Mouse (Mus musculus): ENCODE data around the gene Vezt.

Gene Vezt

DNA sequence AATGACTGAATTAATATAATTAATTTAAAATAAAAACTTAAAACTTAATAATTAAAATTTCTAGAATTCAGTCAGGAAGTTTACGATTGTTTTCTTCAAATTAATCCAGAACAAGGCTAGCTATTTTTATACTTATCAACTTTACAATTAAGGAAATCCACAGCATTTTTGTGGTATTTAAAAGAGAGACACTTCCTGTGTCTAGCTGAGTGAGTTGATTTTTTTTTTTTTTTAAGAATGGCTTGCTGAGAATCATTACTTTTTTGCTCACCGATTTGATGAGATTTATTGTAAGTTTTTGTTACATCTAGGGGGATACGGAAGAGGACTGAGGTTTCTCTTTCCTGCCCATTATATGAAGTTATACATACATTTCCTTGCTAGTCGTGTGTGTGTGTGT, 2.0 kb upstream of the Vezt start:
- no peak for DNase-seq (ENCODE audit: low read depth, low spot score)

GRCm38 (mm10) chr10:94037196-94037595, 1.6 kb upstream of the Vezt start:
- no peak for DNase-seq (ENCODE audit: low read depth, low spot score)

GRCm38 (mm10) chr10:94036375-94036758, 750 bp upstream of the Vezt start:
- peak; percentile 37 for DNase-seq (ENCODE audit: low read depth, low spot score)

GRCm38 (mm10) chr10:94034876-94035657, 550 bp downstream of the Vezt start:
- peak; percentile 20 for DNase-seq (ENCODE audit: low read depth, low spot score)

- DNase-seq (ENCODE audit: low read depth, low spot score): no peak
These were observed 4.5 kb downstream of the Vezt start for GRCm38 (mm10) chr10:94031164-94031563.

GRCm38 (mm10) chr10:94028493-94028892, 7.1 kb downstream of the Vezt start:
- no peak for DNase-seq (ENCODE audit: low read depth, low spot score)

- no peak for DNase-seq (ENCODE audit: low read depth, low spot score)
These were observed 10.5 kb downstream of the Vezt start for GRCm38 (mm10) chr10:94025079-94025478.

GRCm38 (mm10) chr10:94021059-94021458, 14.6 kb downstream of the Vezt start:
- no peak for DNase-seq (ENCODE audit: low read depth, low spot score)

DNA sequence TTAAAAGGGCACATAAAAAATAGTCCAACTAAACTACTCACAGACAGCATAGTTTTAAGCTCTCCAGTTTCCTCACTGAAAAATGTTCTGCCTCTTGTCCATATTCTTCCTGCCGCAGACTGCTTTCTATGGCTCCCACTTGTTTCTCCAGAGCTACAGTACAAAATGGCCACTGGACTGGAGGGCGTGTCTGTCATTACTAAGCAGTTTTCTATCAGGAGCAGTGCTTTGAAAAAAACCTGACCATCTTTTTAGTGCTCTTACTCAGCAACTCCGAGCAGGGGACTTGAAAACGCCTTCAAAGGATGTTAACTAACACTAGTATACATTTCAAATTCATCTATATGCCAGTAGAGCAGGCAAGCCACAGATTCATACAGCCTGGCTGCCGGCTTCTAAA, 15.0 kb downstream of the Vezt start:
- no peak for DNase-seq (ENCODE audit: low read depth, low spot score)

- no peak for DNase-seq (ENCODE audit: low read depth, low spot score)
These were observed 18.2 kb downstream of the Vezt start for GRCm38 (mm10) chr10:94017455-94017854.

- DNase-seq (ENCODE audit: low read depth, low spot score): no peak
These were observed 21.4 kb downstream of the Vezt start for GRCm38 (mm10) chr10:94014200-94014599.

DNA sequence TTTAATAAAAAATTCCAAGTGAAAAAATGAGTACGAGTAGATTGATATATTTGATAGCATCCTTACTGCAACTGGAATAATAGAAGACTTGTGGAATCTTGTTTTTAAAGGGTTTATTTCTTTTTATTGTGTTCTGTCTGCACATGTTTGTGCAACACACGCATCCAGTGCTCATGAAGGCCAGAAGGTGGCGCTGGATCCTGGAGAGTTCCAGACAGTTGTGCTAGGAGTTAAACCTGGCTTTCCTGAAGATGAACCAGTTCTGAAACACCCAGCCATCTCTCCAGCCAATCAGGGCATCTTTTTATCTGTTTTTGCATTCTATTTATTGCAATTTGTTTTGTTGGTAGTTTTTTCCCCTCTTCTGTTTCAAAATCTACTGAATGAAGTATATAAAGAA, 22.4 kb downstream of the Vezt start:
- DNase-seq (ENCODE audit: low read depth, low spot score): peak; percentile 38

DNA sequence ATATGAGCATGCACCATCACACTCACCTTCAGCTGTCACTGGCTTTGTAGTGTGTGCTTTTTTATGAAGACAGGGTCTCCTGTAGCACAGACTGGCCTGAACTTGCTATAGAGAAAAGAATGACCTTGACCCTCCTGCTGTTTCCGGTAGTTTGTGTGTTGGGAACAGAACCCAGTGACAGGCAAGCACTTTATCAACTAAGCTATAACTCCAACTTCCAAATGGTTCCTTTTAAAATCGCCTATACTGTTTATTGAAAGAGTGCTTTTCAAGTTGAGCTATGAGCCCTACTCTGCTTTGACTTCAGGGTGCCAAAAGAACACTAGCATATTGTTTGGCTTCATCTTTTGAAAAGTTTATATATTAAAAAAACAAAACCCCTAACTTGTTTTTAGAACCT, 24.6 kb downstream of the Vezt start:
- no peak for DNase-seq (ENCODE audit: low read depth, low spot score)

DNA sequence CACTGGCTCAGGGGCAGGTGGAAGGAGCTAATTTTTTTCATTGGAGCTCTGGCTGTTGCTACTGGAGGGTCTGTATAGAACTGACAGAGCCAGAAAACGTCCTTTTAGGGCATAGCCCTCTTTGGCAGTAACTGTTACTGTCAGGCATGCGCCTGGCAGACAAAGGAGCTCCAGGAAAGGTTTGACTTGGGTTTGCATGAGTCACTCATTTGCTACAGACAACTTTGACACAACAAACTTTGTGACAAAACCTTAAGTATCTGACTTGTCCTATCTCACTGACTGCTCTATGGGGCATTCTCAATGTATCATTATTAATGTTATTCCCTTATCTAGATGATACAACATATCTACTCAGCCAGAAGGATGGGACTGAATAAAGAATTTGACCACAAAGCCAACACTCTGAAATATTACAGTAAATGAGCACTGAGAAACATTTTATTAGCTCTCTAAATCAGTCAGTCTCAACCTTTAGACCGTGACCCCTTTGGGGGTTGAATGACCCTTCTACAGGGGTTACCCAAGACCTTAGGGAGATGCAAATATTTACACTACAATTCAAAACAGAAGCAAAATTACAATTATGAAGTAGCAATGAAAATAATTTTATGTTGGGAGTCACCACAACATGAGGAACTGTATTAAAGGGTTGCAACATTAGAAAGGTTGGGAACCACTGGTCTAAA, 25.5 kb downstream of the Vezt start:
- no peak for DNase-seq (ENCODE audit: low read depth, low spot score)

GRCm38 (mm10) chr10:94008356-94008755, 27.3 kb downstream of the Vezt start:
- DNase-seq (ENCODE audit: low read depth, low spot score): no peak

DNA sequence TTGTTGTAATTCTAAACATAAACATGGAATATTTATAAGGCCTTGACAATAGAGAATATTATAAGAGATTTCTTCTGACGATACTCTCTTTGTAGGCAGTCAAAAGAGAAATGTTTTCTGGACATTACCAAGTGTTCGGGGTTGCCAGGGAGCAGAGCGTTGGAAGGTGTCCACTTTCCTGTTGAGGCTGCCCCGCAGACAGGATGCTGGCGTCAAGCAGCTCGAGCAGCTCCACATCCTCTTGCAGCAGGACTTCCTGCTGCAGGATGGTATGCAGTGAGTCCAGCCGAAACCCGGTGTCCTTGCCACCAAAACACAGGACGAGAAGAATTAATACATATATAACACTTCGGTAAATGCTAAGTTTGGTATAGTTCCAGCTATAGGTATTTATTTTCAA, 35.4 kb downstream of the Vezt start:
- DNase-seq (ENCODE audit: low read depth, low spot score): no peak

DNA sequence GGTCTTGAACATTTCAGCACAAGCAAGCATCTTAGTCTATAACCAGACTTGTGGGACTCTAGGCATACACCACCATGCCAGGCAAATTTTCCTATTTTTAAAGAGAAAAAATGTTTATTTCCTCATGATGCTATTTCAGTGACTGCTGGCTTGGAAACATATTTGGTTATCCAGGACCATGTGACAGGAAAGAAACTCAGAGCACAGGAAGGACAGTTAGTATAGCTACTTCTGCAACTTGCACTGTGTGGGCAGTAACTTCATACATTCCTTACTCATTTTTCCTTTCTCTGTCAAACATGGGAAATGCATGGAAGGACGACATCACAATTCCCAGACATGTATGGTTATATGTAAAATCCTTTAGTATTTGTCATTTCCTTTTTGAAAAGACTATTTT, 36.3 kb downstream of the Vezt start:
- no peak for DNase-seq (ENCODE audit: low read depth, low spot score)

DNA sequence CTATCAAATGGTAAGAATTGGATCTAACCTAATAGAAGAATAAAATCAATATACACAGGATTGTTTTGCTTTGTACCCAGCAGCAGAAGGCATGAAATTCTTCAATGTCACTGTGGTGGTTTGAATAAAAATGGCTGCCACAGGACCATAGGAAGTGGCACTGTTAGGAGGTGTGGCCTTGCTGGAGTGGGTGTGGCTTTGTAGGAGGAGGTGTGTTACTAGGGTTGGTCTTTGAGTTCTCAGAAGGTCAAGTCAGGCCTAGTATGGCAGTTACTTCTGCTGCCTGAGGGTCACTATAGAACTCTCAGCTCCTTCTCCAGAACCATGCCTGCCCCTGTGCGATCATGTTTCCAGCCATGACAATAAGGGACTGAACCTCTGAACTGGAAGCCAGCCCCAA, 40.5 kb downstream of the Vezt start:
- no peak for DNase-seq (ENCODE audit: low read depth, low spot score)

GRCm38 (mm10) chr10:93994136-93994535, 41.5 kb downstream of the Vezt start:
- DNase-seq (ENCODE audit: low read depth, low spot score): no peak

GRCm38 (mm10) chr10:93985357-93985756, 50.3 kb downstream of the Vezt start:
- no peak for DNase-seq (ENCODE audit: low read depth, low spot score)

GRCm38 (mm10) chr10:93969306-93969705, 66.3 kb downstream of the Vezt start:
- no peak for DNase-seq (ENCODE audit: low read depth, low spot score)

- DNase-seq (ENCODE audit: low read depth, low spot score): no peak
These were observed 68.1 kb downstream of the Vezt start for GRCm38 (mm10) chr10:93967486-93967885.

DNA sequence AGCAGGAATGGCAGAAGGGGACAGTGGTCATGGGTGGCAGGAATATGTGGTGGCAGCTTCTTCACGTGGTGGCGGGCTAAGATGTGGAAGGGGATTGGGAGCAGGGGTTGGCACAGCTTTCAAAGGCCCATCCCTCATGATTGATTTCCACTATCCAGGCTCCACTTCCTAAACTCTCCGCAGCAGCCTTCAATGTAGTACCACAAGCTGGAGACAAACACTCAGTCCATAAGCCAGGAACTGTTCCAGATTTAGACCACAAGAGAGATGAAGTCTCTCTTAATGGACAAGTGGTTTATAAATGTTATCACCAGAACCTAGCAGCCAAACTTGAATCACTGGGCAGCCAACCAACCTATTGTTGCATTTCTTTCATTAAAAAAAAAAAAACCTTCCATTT, 81.6 kb downstream of the Vezt start:
- no peak for DNase-seq (ENCODE audit: low read depth, low spot score)

Measured in embryo, embryonic 11.5 days (tissue).